Mouse (Mus musculus) liver, embryonic 14.5 days (tissue): ENCODE results near the gene Rsad2.

Experiments used
- CTCF ChIP-seq: IDR thresholded peaks from 2 replicates; pipeline ENCODE4 v1.5.1; 2016; ENCODE audit warnings: antibody characterized with exemption, low read depth, control low read depth
- EP300 ChIP-seq: IDR thresholded peaks from 2 replicates; pipeline ENCODE4 v1.6.1; 2016; ENCODE audit warnings: antibody characterized with exemption, low read depth

DNA sequence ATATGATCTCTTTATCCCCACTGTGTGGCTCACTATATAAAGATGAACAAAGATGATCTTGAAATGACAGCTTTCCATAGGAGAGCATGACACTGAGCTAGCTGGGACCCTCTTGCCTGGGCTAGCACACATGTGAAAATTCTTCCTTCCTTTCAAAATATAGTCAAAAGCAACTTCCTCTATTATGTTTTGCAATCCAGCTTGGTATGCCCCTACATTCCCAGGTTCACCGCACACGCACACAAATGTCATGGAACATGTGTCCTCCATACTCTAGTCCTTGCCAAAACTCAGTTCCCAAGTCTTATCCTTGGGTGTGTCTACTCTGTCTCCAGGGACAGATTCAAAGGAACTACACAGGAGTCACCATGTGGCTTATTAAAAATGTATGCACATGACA, 6.8 kb downstream of the Rsad2 start:
- no peak for TF ChIP-seq CTCF
- TF ChIP-seq EP300, result no peak
